Mouse (Mus musculus): ENCODE measurements around the gene Nek9.
A peak's percentile ranks its signal among the peaks of the same experiment; 100 is the strongest.

Gene Nek9

DNA sequence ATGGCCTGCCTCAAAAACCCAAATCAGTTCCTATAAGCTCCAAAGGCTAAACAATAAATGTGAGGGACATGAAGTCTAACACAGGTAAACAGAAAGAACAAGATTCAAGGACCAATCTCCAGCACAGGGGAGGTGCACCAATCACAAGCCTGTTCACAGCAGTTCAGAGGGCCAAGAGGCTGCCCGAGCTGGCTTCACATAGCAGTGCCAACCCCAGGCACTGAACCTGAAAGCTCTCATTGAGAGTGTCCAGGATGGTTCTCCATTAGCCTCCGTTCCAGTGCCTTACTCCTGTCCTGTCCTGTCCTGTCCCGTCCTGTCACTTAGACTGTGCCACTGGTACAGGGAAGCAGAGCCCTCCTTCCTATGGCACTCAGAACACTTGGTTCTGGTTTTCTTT lies 8.0 kb upstream of the Nek9 start:
- no peak for DNase-seq (ENCODE audit: low spot score)

DNA sequence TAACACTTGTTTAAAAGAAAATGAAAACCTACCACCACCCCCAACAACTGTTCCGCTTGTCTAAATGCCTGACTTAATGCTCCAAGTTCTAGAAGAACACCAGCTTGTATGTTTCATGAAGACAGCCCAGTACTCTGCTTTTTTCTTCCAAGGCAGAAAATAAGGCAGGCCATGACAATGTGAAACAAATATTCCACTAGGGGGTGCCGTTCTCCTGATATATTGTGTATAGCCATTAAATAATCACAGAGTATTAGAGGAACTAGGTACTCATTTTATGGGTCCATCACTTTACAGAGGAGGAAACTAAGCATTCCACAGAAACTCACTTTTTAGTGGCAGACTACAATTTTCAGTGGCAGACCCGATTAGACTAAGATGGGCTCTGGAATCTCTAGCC lies 7.2 kb upstream of the Nek9 start:
- DNase-seq (ENCODE audit: low spot score): peak; percentile 68

DNA sequence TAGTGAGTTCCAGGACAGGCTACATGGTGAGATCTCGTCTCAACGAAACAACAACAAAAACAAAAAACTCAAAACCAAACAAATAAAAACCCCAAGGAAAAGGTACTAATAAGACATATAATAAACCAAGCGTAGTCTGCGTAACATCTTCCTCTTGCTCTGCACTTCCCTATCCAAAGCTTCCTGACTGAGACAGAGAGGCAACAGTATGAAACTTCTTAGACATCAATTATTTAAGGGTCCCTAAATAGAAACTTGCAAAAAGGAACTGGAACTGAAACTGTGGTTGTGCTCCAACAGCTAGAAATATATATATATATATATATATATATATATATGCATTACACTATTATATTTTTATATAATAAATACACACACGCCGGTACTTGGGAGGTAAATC lies 6.4 kb upstream of the Nek9 start:
- no peak for DNase-seq (ENCODE audit: low spot score)

DNA sequence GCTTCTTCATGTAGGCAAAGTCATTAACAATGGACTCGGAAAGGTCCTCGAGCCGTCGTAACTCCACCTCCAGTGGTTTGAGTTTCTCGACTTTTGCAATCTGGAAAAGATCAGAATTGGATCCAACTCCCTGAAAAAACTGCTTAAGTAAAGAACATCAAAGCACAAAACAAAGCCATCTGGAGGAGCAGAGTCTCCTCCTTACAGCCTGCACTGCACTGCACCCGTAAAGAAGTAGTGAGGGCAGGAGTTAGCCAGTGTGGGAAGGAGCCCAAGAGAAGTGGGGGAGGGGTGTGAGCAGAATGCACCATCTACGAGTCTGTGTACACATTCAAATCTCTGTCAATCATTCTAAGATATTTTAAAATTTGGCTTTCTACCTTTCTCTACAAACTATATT lies 5.1 kb upstream of the Nek9 start:
- DNase-seq (ENCODE audit: low spot score): no peak

DNA sequence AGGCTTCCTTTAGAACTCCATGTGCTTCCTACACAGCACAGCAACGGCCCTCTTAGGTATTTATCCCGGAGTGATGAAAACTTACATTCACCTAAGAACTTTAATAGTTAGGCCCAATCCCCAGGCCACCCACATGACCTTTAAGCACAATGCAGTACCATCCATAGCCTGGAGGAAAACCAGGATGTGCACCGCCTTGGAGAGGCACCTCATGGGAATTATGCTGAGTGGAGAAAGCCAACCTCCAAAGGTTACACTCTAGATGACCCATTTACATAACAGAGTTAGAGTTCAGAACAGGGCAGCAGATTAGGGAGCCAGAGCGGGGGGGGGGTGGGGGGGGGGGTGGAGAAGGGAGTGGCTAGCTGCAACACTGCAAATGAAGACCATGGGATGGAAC lies 3.1 kb upstream of the Nek9 start:
- no peak for DNase-seq (ENCODE audit: low spot score)

DNA sequence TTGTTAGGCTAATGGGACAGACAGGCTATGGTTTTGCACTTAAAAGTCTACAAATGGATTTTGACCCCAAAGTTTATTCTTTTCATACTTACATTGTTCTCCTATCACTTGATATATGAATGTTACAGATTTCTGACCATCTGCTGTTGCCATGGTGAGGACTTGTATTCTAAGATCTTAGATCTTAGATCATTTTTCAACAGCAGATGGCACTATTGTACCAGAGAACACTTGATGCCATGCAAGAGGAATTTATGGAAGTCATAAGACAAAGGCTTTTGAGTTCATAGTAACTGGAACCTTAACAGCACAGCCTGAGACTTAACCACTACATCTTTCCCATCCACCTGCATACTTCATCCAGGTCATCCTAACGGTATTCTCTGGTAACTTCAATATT lies 2.0 kb upstream of the Nek9 start:
- peak; percentile 76 for DNase-seq (ENCODE audit: low spot score)

DNA sequence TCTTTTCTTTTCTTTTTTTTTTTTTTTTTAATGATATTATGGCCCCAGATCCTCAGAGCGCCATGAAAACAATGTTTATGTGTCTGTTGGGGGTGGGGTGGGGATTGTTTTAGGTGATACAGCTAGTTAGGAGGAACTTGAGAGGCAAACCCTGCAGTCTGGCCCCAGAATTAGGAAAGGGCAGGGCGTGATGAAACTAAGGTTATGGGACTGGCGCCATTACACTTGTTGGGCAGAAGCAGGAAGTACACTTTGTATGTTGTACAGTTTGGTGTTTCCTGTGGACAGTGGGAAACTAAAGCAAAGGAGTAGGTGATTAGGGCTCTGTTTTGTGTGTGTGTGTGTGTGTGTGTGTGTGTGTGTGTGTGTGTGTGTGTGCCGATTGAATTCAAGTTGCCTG lies 785 bp upstream of the Nek9 start:
- no peak for DNase-seq (ENCODE audit: low spot score)

DNA sequence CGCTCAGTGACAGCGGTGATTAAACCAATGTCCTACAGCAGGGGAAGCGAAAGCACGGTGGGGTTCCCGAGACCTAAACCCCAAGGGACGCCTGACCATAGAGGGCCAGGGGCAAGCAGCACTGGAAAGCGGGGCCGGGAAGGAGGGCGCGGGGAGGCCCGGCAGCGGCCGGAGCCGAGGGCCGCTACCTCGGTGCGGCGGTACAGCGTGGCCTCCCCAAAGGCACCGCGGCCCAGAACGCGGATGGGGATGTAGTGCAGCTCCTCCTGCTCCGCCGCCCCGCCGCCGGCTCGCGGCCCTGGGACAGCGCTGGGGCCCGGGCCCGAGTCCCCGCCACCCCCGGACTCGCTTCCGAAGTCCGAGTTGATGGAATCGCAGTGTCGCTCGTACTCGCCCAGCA lies 347 bp downstream of the Nek9 start:
- DNase-seq (ENCODE audit: low spot score): no peak

DNA sequence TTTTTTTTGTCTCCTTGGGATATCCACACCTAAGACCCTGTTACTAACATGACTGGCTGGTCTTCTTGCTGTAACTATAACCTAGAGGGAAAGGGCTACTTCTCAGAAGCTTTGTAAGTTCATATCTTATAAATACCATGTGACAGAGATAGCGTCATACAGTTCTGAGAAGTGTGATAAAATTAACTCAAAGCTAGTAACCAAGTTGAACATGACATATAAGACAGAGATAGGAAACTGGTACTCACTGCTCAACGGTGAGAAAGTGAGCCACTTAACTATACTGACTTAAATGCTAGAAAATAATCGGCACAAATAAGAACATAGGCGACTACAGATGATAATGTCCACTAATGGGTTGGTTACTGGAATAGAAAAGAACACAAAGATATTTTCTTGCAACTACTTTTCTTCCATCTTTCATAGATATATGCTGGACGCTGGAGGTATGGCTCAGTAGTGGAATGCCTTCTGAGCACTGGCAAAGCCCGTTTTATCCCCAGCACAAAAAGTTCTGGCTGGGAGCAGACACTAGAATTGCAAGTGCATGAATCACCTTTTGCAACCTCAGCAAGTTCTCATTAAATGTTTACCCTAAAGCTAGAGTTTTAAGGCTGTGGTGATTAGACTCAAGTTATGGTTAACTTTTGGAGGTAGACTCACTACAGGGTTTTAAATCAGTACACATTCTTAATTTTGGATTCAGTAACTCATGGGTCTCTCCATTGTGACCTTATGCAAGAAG lies 1.4 kb downstream of the Nek9 start:
- DNase-seq (ENCODE audit: low spot score): no peak

DNA sequence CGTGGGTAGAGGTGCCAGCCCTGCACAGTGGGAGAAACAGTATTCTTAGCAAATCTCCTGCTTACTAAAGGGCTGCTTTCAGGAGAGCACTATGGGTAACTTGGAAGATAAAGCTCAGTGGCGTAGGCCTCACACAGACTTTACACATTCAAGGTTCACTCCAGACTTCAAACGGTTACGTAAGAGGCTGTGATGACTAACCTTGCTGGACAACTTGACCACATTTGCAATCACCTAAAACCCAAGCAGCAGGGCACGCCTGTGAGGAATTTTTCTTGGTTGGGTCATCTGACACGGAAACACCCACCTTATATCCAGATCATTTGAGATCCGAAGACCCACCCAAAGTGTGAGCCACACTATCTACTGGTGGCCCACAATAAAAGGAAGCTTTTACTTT lies 9.0 kb downstream of the Nek9 start:
- no peak for DNase-seq (ENCODE audit: low spot score)

DNA sequence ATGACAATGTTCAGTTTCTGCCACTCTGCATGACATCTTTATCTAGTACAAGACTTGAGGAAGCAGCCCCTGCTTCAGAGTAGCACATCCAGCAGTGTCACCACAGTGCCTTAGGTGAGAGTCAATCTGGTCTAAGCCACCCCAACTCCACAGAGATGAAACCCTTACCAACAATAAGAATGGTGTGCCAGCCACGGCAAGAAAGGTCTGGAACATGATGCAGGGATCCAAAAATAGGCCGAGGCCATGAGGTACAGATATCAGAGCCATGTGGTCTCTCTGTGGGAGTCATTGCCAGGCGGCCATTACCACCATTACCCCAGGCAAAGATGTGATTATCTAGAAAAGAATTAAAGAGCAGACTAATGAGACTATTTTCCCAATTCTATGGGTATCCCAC lies 30.5 kb downstream of the Nek9 start:
- DNase-seq (ENCODE audit: low spot score): no peak

DNA sequence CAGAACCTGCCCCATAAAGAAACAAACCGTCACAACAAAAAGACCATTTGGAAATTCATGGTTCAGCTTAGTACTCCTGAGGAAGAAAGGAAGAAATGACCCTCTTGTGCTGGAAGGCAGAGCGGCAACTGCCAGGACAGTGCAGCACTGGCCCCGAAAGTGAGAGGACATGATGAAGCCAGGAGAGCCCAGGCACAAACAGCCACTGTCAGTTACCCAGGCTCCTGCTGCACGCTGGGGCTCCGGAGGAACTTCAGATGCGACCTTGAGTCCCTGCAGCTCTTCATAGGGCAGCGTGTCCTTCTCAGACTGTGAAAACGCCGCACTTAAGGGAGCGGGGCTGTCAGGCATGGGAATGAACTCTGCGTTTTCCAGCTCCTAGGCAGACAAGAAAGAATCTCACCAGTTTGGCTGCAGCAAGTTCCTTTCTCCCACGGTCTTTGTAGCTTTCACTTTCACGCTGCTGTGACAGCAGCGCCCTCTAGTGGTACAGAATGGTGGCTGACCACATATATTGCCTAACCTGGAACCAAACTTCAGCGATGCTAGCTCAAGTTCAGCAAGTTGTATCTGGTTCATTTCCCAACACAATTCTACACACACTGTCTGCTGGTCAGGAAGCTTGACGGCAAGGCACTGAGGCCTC lies 33.8 kb downstream of the Nek9 start:
- peak; percentile 78 for DNase-seq (ENCODE audit: low spot score)

DNA sequence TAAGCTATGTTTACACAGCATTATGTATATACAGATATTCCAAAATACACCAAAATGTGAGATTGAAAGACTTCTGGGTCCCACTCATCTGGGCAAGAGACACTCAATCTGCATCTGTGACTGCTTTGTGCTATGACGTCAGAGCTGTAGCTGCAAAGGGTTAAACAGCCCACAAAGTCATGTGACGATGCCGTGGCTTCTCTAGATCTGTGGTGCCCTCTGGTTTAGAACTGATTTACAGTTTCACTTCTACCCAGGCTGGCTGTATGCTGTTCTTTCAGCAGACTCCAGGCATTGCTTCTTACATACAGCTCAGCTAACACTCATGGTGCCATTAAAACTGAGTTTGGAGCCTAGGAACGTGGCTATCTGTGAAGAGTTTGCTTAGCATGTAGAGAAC lies 34.4 kb downstream of the Nek9 start:
- no peak for DNase-seq (ENCODE audit: low spot score)

DNA sequence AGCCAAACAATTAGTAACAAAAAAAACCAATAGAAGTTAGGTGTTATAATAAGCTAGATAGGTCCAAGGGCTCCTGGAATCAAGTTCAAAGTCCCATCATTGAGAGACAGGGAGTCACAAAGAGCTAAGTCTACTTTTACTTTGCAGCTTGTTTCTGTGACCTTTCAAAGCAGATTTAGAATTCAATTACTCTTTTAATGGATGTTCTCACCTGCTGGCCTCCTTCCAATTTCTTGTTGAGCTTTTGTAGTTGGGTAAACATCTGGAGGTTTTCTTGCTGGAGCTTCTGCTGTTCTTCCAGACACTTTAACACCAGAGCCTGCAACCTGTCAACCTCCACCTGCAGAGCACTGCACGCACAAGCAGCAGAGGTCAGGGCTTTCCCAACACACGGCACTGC lies 35.9 kb downstream of the Nek9 start:
- no peak for DNase-seq (ENCODE audit: low spot score)

DNA sequence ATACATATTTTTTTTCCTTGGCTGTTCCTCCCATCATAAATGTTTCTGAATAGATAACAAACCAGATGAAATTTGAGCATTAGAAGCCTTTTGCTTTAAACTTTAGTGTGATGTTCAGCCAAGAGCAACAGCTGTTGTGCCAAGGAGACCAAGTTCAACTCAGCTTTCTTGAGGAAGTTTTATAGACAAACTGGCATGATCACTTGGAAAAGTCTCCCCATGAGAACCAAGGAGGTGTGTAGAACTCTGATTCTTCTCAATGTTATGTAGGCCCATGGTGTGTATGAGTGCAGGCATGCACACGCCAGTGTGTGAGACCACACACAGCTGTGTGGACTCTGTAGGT lies 40.4 kb downstream of the Nek9 start:
- no peak for DNase-seq (ENCODE audit: low spot score)

DNA sequence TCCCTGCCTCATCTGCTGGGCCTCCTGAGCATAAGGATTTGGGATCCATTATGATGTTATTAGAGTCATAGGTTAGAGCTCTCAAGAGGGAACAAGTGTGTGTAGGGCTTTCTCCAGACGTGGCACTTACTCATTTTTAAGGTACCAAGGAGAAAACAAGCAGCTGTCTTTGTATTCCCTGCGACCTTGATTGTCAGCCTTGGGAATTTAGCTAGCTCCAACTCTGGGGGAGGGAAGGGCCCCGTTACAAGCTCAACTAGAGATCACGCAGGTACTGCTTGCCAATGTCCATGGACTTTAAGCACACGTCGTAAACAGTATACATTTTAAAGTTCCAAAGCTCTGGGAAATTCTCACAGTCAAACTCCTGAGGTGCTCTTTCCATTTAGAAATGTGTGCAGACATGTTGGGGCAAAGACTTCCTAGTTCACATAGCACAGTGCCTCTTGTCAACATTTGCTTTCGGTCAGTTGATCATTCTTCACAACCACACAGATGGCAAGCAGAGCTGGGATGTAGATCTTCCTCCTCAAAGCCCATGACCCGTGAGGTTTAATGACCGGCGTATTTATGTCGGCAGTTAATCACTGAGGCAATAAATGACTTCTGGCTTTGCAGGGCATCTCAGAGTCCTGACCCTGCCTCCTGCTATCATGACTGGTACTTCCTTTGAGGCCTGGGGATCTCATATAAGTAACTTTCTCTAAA lies 40.9 kb downstream of the Nek9 start:
- DNase-seq (ENCODE audit: low spot score): no peak

DNA sequence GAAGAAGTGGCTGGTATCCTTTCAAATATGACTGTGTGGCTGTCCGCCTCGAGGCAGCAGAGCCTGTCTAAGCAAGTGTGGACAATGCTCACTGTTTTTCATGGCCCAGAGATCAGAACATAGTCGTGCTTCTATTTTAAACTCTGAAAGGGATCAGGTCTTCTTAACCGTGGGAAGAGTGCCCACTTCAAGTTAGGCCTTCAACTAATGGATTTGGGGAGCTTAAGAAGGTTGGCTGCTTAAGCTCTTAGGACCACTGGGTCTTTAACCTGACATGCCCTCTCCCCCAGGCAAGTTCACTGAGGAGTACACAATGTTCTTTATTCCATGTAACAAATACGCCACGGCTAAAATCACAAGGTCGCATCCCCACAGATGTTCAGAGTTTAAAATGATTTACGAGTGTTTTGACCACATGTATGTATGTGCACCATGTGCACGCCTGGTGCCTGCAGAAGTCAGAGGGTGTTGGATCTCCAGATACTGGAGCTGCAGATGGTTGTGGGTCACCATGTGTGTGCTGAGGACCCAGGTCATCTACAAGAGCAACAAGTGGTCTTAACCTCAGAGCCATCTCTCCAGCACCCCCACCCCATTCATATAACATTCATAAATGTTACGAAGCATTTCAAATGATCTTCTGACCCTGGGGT lies 41.7 kb downstream of the Nek9 start:
- DNase-seq (ENCODE audit: low spot score): no peak

DNA sequence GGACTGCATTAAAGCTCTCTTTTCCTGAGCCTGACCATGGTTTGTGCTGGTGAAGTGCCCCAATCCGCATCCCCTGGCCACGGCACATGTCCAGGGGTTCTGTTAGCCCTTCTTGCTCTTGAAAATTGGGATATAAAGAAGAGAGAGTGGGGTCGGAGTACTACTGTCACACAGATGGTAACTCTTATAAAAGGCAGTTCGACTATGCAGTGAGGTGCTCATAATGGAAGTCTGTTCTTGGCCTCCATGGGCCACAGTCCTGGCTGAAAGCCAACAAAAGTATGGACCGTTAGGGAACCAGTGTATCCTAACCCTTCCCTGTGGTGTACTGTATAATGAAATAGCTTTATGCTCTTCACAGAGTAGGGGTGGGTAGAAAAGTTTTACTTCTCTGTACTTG lies 42.2 kb downstream of the Nek9 start:
- DNase-seq (ENCODE audit: low spot score): no peak

DNA sequence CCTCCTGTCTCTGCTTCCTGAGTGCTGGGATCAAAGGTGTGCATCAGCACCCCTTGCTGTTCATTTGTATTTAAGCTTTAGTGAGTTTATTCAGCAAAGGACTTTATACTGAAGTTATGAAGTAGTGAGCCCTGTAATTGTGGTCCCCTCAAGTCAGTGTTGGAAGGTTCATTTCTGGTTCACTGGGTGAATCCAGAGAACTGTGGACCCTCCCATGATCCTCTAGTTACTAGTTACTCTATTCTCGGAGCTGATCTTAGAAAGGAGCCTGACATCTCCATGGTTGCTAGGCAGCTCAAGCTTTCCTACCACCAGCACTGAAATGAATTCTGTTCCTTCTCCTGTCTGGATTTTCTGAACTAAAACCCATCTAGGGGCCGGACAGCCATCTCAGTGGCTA lies 43.7 kb downstream of the Nek9 start:
- no peak for DNase-seq (ENCODE audit: low spot score)

DNA sequence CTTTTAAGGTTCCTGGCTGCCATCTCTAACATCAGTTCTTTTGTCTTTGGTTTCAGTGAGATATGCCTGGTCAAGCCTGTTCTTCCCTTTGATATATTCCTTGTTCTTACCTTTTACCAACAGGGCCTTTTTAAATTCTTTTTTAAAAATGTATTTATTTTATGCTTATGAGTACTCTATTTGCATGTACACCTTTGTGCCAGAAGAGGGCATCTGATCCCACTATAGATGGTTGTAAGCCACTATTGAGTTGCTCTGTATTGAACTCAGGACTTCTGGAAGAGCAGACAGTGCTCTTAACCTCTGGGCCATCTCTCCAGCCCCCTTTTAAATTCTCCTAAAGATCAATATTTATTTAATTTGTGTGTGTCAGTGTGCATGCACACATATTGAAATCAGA lies 46.3 kb downstream of the Nek9 start:
- DNase-seq (ENCODE audit: low spot score): no peak

DNA sequence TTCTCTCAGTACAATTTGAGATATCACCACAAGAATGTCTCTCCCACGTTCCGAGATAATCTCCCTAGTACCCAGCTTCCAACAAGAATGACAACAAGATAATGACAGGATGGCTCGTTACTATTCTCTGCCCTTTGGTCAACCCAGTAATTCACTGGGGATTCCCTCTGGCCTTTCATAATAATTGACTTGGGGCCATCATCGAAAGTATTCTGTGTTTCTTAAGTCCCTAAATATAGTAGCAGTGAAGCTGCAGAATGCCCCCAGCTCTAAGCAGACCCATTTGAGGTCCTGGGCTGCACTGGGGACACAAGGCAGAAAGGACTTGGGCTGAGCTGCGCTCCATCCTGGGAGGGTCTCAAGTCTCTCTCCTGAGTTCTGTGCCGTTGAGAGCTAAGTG lies 46.9 kb downstream of the Nek9 start:
- DNase-seq (ENCODE audit: low spot score): no peak

DNA sequence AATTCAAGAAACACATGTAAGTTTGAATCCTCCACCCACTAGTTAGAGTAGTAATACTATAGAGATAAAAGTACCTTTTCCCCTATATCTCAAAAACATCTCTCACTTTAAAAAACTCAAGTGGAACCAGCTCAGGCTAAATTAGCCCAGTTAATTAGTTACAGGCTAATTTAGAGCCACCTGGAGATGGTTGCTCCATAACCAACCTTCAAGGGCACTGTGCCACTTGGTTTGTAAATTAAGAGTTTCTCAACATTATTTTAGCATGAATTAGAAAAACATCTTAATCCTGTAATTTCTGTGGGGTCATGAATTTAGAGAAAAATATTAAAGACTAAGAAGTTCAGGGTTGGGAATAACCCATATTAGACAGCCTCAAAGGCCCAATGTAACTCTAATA lies 47.6 kb downstream of the Nek9 start:
- no peak for DNase-seq (ENCODE audit: low spot score)

DNA sequence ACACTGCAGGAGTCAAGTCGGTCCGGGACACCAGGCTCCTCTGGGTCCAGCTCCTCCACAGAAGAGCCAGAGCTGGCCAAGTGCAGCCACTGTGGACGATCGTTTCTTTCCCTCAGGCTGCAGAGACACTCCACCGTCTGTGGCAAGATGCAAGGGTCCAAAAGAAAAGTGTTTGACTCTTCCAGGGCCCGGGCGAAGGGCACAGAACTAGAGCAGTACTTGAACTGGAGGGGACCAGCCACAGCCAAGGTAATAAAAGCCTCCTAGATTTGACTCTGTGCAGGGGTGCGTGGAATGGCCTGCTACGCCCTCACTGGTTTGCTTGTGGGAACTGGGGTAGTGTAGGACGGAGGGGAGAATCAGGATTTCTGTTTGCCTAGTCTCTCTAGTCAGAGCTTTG lies 48.5 kb downstream of the Nek9 start:
- DNase-seq (ENCODE audit: low spot score): no peak
